Mouse (Mus musculus) liver, embryonic 16.5 days (tissue): Measurements from ENCODE around the gene Mrpl53. TPM values are rescaled to one million over a fixed set of nuclear protein-coding genes. Genes with fewer than 3 reads are reported as not detected.
A peak's percentile ranks its signal among the peaks of the same experiment; 100 is the strongest.

Source experiments
- ATAC-seq: fragments of 200-750 bp; cut with Nextera tagmentation; 2 replicates; pipeline ENCODE4 v1.8.0; 2017; ENCODE audit warnings: low read depth, mild to moderate bottlenecking, moderate number of reproducible peaks, moderate library complexity
- H3K27ac ChIP-seq: fragments of 300-500 bp; sonication (generic); 2 replicates; pipeline ENCODE4 v1.5.1; 2014; ENCODE audit warnings: mild to moderate bottlenecking, low read length
- H3K27me3 ChIP-seq: fragments of 300-500 bp; sonication (generic); 2 replicates; pipeline ENCODE4 v1.6.1; 2014; ENCODE audit warnings: low read depth, low read length, mixed read lengths; ENCODE audit not compliant: control insufficient read depth, insufficient read depth
- H3K36me3 ChIP-seq: fragments of 300-500 bp; sonication (generic); 2 replicates; pipeline ENCODE4 v1.6.1; 2014; ENCODE audit warnings: mild to moderate bottlenecking; ENCODE audit not compliant: control insufficient read depth, insufficient read depth
- H3K4me1 ChIP-seq: fragments of 300-500 bp; sonication (generic); 2 replicates; pipeline ENCODE4 v1.6.1; 2014; ENCODE audit warnings: low read depth, low read length, mixed read lengths; ENCODE audit not compliant: control insufficient read depth
- H3K4me2 ChIP-seq: fragments of 300-500 bp; sonication (generic); 2 replicates; pipeline ENCODE4 v1.6.1; 2014; ENCODE audit warnings: low read depth, low read length, mixed read lengths
- H3K4me3 ChIP-seq: fragments of 300-500 bp; sonication (generic); 2 replicates; pipeline ENCODE4 v1.5.1; 2014; ENCODE audit warnings: low read depth, mild to moderate bottlenecking, low read length
- H3K9ac ChIP-seq: fragments of 300-500 bp; sonication (generic); 2 replicates; pipeline ENCODE4 v1.6.1; 2014; ENCODE audit warnings: low read depth, low read length
- H3K9me3 ChIP-seq: fragments of 300-500 bp; sonication (generic); replicated peaks from 2 replicates; pipeline ENCODE4 v1.6.1; 2016; ENCODE audit warnings: low read length; ENCODE audit not compliant: control insufficient read depth
- WGBS: fragments of 180-500 bp; shearing (Covaris S2); extraction: QIAGEN DNeasy Blood & Tissue Kit; methylation state at CpG from one replicate; pipeline ENCODE4 v1.1.7; 2014; ENCODE audit not compliant: insufficient replicate concordance; 5-methylcytosine and 5-hydroxymethylcytosine counted together
- polyA plus RNA-seq: library from polyadenylated mRNA; unstranded; fragments of >200 nt; fragmentation: Nextera tagmentation; extraction: Ambion mirVana; gene quantifications from 2 replicates; pipeline ENCODE4 v1.2.1, GENCODE M21; 2015

Mrpl53 gene
- polyA plus RNA-seq, 1 experiment from 2014 or later = 66.1 TPM

- no peaks in the 10 kb centered on the region for H3K9me3 ChIP-seq
- 69% methylated on average over 5 of the region's 5 CpGs for WGBS
- H3K36me3 ChIP-seq = no peaks in the 10 kb centered on the region
- peaks cover 22% of the 10 kb centered on the region for H3K4me1 ChIP-seq
- H3K9ac ChIP-seq = no peak overlapping the region
- no peaks in the 10 kb centered on the region for H3K27me3 ChIP-seq
- no peak overlapping the region for H3K27ac ChIP-seq
- ATAC-seq = no peak
- no peak overlapping the region for H3K4me3 ChIP-seq
- no peak overlapping the region for H3K4me2 ChIP-seq
Measured at GRCm38 (mm10) chr6:83127419-83127818, 18.6 kb downstream of the Mrpl53 start.

DNA sequence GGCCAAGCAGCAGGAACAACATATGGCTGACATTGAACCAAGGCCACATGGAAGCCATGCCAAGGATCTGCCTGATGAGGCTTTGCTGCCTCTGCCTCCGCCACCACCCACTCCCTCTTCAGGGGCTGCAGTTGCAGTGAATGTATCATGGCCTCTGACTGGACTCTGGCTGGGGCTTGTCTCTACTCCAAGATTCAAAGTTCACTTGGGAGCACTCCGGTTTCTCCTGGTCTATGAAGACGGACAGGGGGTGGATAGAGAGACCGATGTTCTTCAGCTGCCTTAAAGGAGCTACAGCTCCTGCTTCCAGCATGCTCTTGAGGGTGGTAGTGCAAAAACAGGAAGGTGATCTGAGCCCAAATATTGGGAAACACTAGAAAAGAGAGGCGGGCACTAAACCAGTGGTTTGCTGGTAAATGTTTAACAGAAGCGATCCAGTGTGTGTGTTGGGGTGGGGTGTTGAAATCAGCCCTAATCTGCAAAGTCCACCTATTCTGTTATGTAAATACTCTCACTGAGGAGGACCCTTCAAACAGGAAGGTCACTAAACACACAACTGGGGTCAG, 22.7 kb downstream of the Mrpl53 start:
- Histone ChIP-seq H3K4me2 (peak overlapping the region; percentile 31; the same call in 1 of the 2 replicates), H3K27ac (peak overlapping the region; percentile 85), H3K36me3 (no peaks in the 10 kb centered on the region), H3K4me3 (no peak overlapping the region), H3K27me3 (peaks cover 15% of the 10 kb centered on the region), H3K9ac (0 out of 2 replicates have a peak overlapping the region, but pooled peaks have one; percentile 12), H3K4me1 (peaks cover 19% of the 10 kb centered on the region), H3K9me3 (no peaks in the 10 kb centered on the region)
- peak; percentile 85 for ATAC-seq
- WGBS = 36% methylated on average over 6 of the region's 6 CpGs

DNA sequence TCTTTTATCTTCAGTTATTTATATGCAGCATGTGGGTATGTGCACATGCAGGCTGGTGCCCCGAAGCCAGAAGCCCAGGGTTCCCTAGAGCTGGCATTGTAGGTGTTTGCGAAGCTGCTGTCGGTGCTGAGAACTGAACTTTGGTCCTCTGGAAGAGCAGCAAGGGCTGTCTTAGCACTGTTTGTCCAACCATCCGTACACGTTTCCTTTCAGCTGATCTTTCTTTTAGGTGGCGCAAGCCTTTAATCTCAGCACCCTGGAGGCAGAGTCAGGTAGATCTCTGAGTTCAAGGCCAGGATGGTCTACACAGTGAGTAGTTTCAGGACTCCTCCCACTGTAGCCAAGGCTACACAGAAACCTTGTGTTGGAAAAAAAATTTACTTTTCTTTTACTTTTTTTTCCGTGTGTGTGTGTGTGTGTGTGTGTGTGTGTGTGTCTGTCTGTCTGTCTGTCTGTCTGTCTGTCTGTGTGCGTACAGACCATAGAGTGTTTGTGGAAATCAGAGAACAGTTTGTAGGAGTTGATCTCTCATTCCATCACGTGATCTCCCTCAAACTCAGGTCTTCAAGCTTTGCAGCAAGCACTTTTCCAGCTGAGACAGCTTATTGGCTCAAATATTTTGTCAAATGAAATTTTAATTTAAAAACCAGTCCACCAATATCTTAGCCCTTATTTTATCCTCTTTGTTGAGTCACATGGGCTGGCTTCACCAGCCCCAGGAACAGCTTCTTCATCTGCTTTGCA, 23.5 kb downstream of the Mrpl53 start:
- peaks cover 23% of the 10 kb centered on the region for H3K27me3 ChIP-seq
- H3K9me3 ChIP-seq = no peaks in the 10 kb centered on the region
- ATAC-seq = peak; percentile 38
- H3K36me3 ChIP-seq = no peaks in the 10 kb centered on the region
- peak overlapping the region; percentile 85 for H3K27ac ChIP-seq
- no peak overlapping the region for H3K4me3 ChIP-seq
- H3K4me1 ChIP-seq = peaks cover 19% of the 10 kb centered on the region
- H3K9ac ChIP-seq = no peak overlapping the region
- 63% methylated on average over 9 of the region's 9 CpGs for WGBS
- no peak overlapping the region for H3K4me2 ChIP-seq

- Histone ChIP-seq H3K4me2 (no peak overlapping the region), H3K36me3 (no peaks in the 10 kb centered on the region), H3K27me3 (peaks cover 29% of the 10 kb centered on the region), H3K4me3 (no peak overlapping the region), H3K9me3 (no peaks in the 10 kb centered on the region), H3K27ac (no peak overlapping the region), H3K9ac (no peak overlapping the region), H3K4me1 (peaks cover 30% of the 10 kb centered on the region)
- no peak for ATAC-seq
- 41% methylated on average over 3 of the region's 3 CpGs for WGBS
Measured at GRCm38 (mm10) chr6:83134226-83134625, 25.4 kb downstream of the Mrpl53 start.

- Histone ChIP-seq H3K36me3 (no peaks in the 10 kb centered on the region), H3K27ac (0 out of 2 replicates have a peak within 1 kb of the TSS, but pooled peaks have one; percentile 18), H3K9me3 (no peaks in the 10 kb centered on the region), H3K4me2 (peak within 1 kb of the TSS; percentile 47), H3K9ac (peak within 1 kb of the TSS; percentile 43), H3K4me3 (peak within 1 kb of the TSS; percentile 58), H3K27me3 (peaks cover 29% of the 10 kb centered on the region), H3K4me1 (peaks cover 30% of the 10 kb centered on the region)
- no peak for ATAC-seq
- 56% methylated on average over 7 of the region's 7 CpGs for WGBS
Measured at GRCm38 (mm10) chr6:83134951-83135513, 26.2 kb downstream of the Mrpl53 start, which contains the start of gene Rtkn. Rtkn (plus strand) TSS chr6:83135463.

- WGBS = 24% methylated on average over 37 of the region's 37 CpGs
- H3K9me3 ChIP-seq = no peaks in the 10 kb centered on the region
- H3K27ac ChIP-seq = 0 out of 2 replicates have a peak overlapping the region, but pooled peaks have one; percentile 12
- H3K36me3 ChIP-seq = no peaks in the 10 kb centered on the region
- ATAC-seq = no peak
- peak overlapping the region; percentile 43 for H3K9ac ChIP-seq
- peaks cover 29% of the 10 kb centered on the region for H3K27me3 ChIP-seq
- H3K4me3 ChIP-seq = peak overlapping the region; percentile 58
- peaks cover 30% of the 10 kb centered on the region for H3K4me1 ChIP-seq
- H3K4me2 ChIP-seq = peak overlapping the region; percentile 47
Measured at GRCm38 (mm10) chr6:83135571-83136161, 26.8 kb downstream of the Mrpl53 start.

DNA sequence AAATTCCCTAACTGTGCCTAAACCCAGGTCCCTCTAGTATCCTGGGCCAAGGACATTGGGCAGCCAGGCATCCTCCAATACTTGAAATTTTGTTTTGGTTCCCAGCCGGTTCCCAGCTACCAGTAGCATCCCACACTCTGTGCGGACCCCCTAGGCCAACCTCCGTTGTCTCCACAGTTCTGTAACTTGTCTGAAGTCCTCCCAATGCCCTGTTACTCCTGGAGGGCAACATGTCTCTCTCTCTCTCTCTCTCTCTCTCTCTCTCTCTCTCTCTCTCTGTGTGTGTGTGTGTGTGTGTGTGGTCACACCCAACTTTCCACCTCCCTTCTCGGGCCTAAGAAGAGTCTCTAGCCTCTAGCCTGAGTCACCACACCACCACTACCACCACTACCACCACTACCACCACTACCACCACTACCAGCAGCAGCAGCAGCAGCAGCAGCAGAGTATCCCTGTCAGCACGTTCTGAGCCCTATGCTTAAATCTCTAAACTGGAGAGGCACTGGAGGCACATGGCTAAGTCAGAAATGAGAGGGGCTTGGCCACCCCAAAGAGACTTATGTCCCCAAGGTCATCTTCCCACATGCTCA, 27.5 kb downstream of the Mrpl53 start:
- Histone ChIP-seq H3K4me2 (peak overlapping the region; percentile 47), H3K36me3 (no peaks in the 10 kb centered on the region), H3K27me3 (peaks cover 29% of the 10 kb centered on the region), H3K9me3 (no peaks in the 10 kb centered on the region), H3K27ac (peak overlapping the region; percentile 82), H3K4me3 (peak overlapping the region; percentile 58), H3K9ac (peak overlapping the region; percentile 63), H3K4me1 (peaks cover 25% of the 10 kb centered on the region)
- ATAC-seq = no peak
- WGBS = 28% methylated on average over 5 of the region's 5 CpGs

DNA sequence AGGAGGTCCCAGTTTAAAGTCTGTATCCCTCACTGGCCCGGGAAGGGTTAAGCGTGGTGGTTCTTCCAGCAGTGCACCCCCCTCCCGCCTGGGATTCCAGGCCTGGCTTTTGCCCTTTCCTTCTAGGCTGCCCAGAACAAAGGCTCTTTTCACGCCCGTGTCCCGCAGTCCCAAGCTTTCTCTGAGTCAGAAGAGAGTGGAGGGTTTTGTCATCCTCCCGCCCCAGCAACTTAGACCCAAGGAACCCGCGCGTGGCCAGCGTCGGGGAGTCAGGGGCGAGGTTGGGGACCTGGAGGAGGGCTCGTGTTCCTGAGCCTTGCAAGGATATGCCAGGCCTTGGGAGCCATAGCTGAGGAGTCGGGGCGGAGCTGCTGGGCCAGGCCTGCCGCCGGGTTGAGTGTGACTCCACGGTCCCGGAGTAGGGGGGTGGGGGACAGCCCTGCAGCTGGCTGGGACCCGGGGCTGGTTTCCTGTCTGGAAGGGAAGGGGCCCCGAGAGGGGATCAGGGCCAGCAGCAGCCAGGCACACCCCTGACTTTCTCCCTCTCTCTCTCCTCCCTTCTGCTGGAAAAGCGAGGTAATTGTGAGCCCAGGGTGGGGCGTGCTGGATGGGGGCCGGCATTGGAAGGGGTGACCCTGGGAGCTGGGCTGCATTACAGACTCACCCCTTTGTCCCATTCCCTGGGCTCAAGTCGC, 28.2 kb downstream of the Mrpl53 start:
- 2% methylated on average over 26 of the region's 26 CpGs for WGBS
- H3K4me2 ChIP-seq = peak overlapping the region; percentile 47
- no peaks in the 10 kb centered on the region for H3K36me3 ChIP-seq
- peak overlapping the region; percentile 82 for H3K27ac ChIP-seq
- H3K9ac ChIP-seq = peak overlapping the region; percentile 63
- peaks cover 25% of the 10 kb centered on the region for H3K4me1 ChIP-seq
- H3K4me3 ChIP-seq = peak overlapping the region; percentile 58
- no peaks in the 10 kb centered on the region for H3K9me3 ChIP-seq
- H3K27me3 ChIP-seq = peaks cover 33% of the 10 kb centered on the region
- peak; percentile 48 for ATAC-seq
